28 mouse cellular contexts compared by ENCODE assay signal in the genomic region with DNA sequence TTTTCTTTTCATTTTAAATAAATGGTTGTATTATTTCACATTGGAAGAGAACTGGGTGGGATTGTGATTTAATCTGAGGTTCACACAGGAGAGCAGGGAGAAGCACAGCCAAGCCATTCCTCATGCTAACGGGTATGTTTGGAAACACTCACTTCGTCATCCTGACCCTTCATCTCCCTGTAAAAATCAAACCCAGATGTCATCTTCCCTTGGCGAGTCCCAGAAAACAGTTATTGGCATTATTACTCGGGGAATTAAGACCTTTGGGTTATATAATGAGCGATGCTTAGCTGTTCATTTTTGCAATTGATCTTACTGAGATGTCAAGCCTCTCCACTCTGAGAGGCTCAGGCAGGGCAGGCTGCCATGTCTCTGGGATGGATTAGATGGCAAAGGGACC. TPM values are rescaled to one million over a fixed set of nuclear protein-coding genes. Genes with fewer than 3 reads are reported as not detected.
A peak's percentile ranks its signal among the peaks of the same experiment; 100 is the strongest.
DNase-seq lines count a peak whose midpoint lies in the region; ATAC-seq and TF ChIP-seq lines count a peak whose summit lies in the region.
"Had no signal": no experiment of that assay in that cellular context is flagged by ENCODE, and none has a peak within 500 bp of the region (broad histone marks: within the 10 kb centered on the region; RNA-seq: fewer than 3 reads in every experiment).

No protein-coding gene starts in this region.

- H3K4me1 ChIP-seq in lung, embryonic 14.5 days (ENCODE audit: insufficient read depth) = peaks cover 4% of the 10 kb centered on the region; the same call in 1 of the 2 replicates
- H3K4me1 ChIP-seq in lung, postnatal 0 days (ENCODE audit: insufficient read depth, low read depth, low read length) = no peaks in the 10 kb centered on the region
- no peaks in the 10 kb centered on the region for H3K4me1 ChIP-seq in embryonic facial prominence, embryonic 11.5 days (ENCODE audit: control insufficient read depth, insufficient read depth, low read length)
- 0 out of 2 replicates have a peak, but pooled peaks cover 6% of the 10 kb centered on the region for H3K4me1 ChIP-seq in limb, embryonic 15.5 days
- no peaks in the 10 kb centered on the region for H3K4me1 ChIP-seq in liver, embryonic 12.5 days
- H3K4me1 ChIP-seq: stomach, embryonic 15.5 days had no signal

- H3K4me3 ChIP-seq in lung, embryonic 14.5 days (ENCODE audit: low read depth, low read length) = no peak overlapping the region
- no peak overlapping the region for H3K4me3 ChIP-seq in lung, postnatal 0 days (ENCODE audit: low read depth, low read length)
- H3K4me3 ChIP-seq in embryonic facial prominence, embryonic 11.5 days (ENCODE audit: low read depth, low read length) = no peak overlapping the region
- no peak overlapping the region for H3K4me3 ChIP-seq in limb, embryonic 15.5 days
- no peak overlapping the region for H3K4me3 ChIP-seq in liver, embryonic 12.5 days
- H3K4me3 ChIP-seq: forebrain, embryonic 10.5 days; heart, embryonic 15.5 days; hindbrain, embryonic 13.5 days; left cerebral cortex, adult 2 months; midbrain, embryonic 12.5 days; stomach, embryonic 15.5 days had no signal

- no peaks in the 10 kb centered on the region for H3K27me3 ChIP-seq in lung, embryonic 14.5 days (ENCODE audit: insufficient read depth, low read length)
- H3K27me3 ChIP-seq in lung, postnatal 0 days (replicated peaks; ENCODE audit: insufficient read depth, low read length) = no peaks in the 10 kb centered on the region
- H3K27me3 ChIP-seq in embryonic facial prominence, embryonic 11.5 days (ENCODE audit: control insufficient read depth, insufficient read depth, low read length) = no peaks in the 10 kb centered on the region
- H3K27me3 ChIP-seq in limb, embryonic 15.5 days = no peaks in the 10 kb centered on the region
- no peaks in the 10 kb centered on the region for H3K27me3 ChIP-seq in liver, embryonic 12.5 days (replicated peaks)
- H3K27me3 ChIP-seq: heart, embryonic 15.5 days; hindbrain, embryonic 13.5 days; midbrain, embryonic 12.5 days; Patski; stomach, embryonic 15.5 days had no signal

- peak; percentile 5 for DNase-seq in lung, embryonic 14.5 days
- DNase-seq in lung, postnatal 0 days (ENCODE audit: low spot score) = no peak
- peak; percentile 30 for DNase-seq in adipocyte (ENCODE audit: low spot score)
- peak; percentile 44 for DNase-seq in embryonic facial prominence, embryonic 11.5 days (ENCODE audit: low spot score)
- DNase-seq in layer of hippocampus, adult 9-10 months (ENCODE audit: low spot score) = no peak
- no peak for DNase-seq in thymus, postnatal 0 days (ENCODE audit: low spot score)
- DNase-seq: adrenal gland, adult 8-10 months; cerebellum, adult 2 months; heart, postnatal 36 days; kidney, adult 18-20 months; left cerebral cortex, postnatal 4 days; lung, adult 18-20 months; right cerebral cortex, postnatal 4 days had no signal

- no peak overlapping the region for H3K27ac ChIP-seq in lung, embryonic 14.5 days (ENCODE audit: low read depth)
- H3K27ac ChIP-seq in lung, postnatal 0 days (ENCODE audit: low read length) = no peak overlapping the region
- no peak overlapping the region for H3K27ac ChIP-seq in embryonic facial prominence, embryonic 11.5 days (replicated peaks; ENCODE audit: low read depth, low read length)
- 0 out of 2 replicates have a peak overlapping the region, but pooled peaks have one; percentile 1 for H3K27ac ChIP-seq in limb, embryonic 15.5 days
- H3K27ac ChIP-seq in liver, embryonic 12.5 days = no peak overlapping the region
- H3K27ac ChIP-seq: forebrain, embryonic 10.5 days; heart, embryonic 15.5 days; hindbrain, embryonic 13.5 days; kidney, postnatal 0 days; left cerebral cortex, adult 2 months; midbrain, embryonic 12.5 days; stomach, embryonic 15.5 days had no signal

- no peak for TF ChIP-seq EP300 in lung, postnatal 0 days (IDR thresholded peaks at IDR 0.05)

- no peaks in the 10 kb centered on the region for H3K36me3 ChIP-seq in lung, embryonic 14.5 days (ENCODE audit: insufficient read depth)
- no peaks in the 10 kb centered on the region for H3K36me3 ChIP-seq in lung, postnatal 0 days (ENCODE audit: insufficient read depth, low read length)
- no peaks in the 10 kb centered on the region for H3K36me3 ChIP-seq in embryonic facial prominence, embryonic 11.5 days (replicated peaks; ENCODE audit: control insufficient read depth, insufficient read depth, low read depth, low read length)
- no peaks in the 10 kb centered on the region for H3K36me3 ChIP-seq in limb, embryonic 15.5 days
- no peaks in the 10 kb centered on the region for H3K36me3 ChIP-seq in liver, embryonic 12.5 days
- H3K36me3 ChIP-seq: forebrain, embryonic 10.5 days; heart, embryonic 15.5 days; hindbrain, embryonic 13.5 days; midbrain, embryonic 12.5 days; stomach, embryonic 15.5 days had no signal

- no peaks in the 10 kb centered on the region for H3K9me3 ChIP-seq in lung, embryonic 14.5 days (ENCODE audit: low read depth, low read length)
- no peaks in the 10 kb centered on the region for H3K9me3 ChIP-seq in lung, postnatal 0 days (ENCODE audit: low read length)
- H3K9me3 ChIP-seq in embryonic facial prominence, embryonic 11.5 days (replicated peaks; ENCODE audit: control insufficient read depth, low read length) = no peaks in the 10 kb centered on the region
- no peaks in the 10 kb centered on the region; the same call in 1 of the 2 replicates for H3K9me3 ChIP-seq in limb, embryonic 15.5 days
- no peaks in the 10 kb centered on the region for H3K9me3 ChIP-seq in liver, embryonic 12.5 days (replicated peaks)
- H3K9me3 ChIP-seq: forebrain, embryonic 10.5 days; heart, embryonic 15.5 days; hindbrain, embryonic 13.5 days; midbrain, embryonic 12.5 days; stomach, embryonic 15.5 days had no signal

- WGBS in lung, embryonic 14.5 days = 45% methylated on average over 5 of the region's 5 CpGs
- WGBS in lung, postnatal 0 days = 58% methylated on average over 5 of the region's 5 CpGs
- WGBS in embryonic facial prominence, embryonic 11.5 days = 36% methylated on average over 5 of the region's 5 CpGs
- 37% methylated on average over 5 of the region's 5 CpGs for WGBS in limb, embryonic 15.5 days
- WGBS in liver, embryonic 12.5 days (ENCODE audit: insufficient replicate concordance) = 66% methylated on average over 5 of the region's 5 CpGs

- no peak overlapping the region for H3K9ac ChIP-seq in lung, embryonic 14.5 days
- H3K9ac ChIP-seq in lung, postnatal 0 days (replicated peaks; ENCODE audit: low read depth) = no peak overlapping the region
- H3K9ac ChIP-seq in embryonic facial prominence, embryonic 11.5 days (replicated peaks; ENCODE audit: low read length) = no peak overlapping the region
- no peak overlapping the region for H3K9ac ChIP-seq in limb, embryonic 15.5 days
- no peak overlapping the region for H3K9ac ChIP-seq in liver, embryonic 12.5 days
- H3K9ac ChIP-seq: heart, embryonic 15.5 days; hindbrain, embryonic 13.5 days; midbrain, embryonic 12.5 days; stomach, embryonic 15.5 days had no signal

- TF ChIP-seq CTCF in lung, embryonic 14.5 days (IDR thresholded peaks at IDR 0.05; ENCODE audit: low read depth) = no peak
- no peak for TF ChIP-seq CTCF in lung, postnatal 0 days (IDR thresholded peaks at IDR 0.05)

- ATAC-seq in lung, embryonic 14.5 days (ENCODE audit: insufficient read depth) = no peak
- no peak for ATAC-seq in lung, postnatal 0 days
- ATAC-seq in embryonic facial prominence, embryonic 11.5 days (replicated peaks; ENCODE audit: insufficient number of reproducible peaks, low FRiP score, low TSS enrichment, low read depth) = no peak
- ATAC-seq in limb, embryonic 15.5 days (ENCODE audit: insufficient number of reproducible peaks, low FRiP score, low TSS enrichment, low read depth) = no peak
- no peak for ATAC-seq in liver, embryonic 12.5 days
- ATAC-seq: forebrain, embryonic 16.5 days; inflammation-experienced regulatory T-cells, adult 6 months; Patski had no signal

- H3K4me2 ChIP-seq in lung, embryonic 14.5 days = no peak overlapping the region
- H3K4me2 ChIP-seq in lung, postnatal 0 days (replicated peaks; ENCODE audit: low read depth, low read length) = no peak overlapping the region
- H3K4me2 ChIP-seq in embryonic facial prominence, embryonic 11.5 days (ENCODE audit: low read depth, low read length) = no peak overlapping the region
- H3K4me2 ChIP-seq in limb, embryonic 15.5 days = no peak overlapping the region
- no peak overlapping the region for H3K4me2 ChIP-seq in liver, embryonic 12.5 days
- H3K4me2 ChIP-seq: heart, embryonic 15.5 days; hindbrain, embryonic 13.5 days; liver, embryonic 11.5 days; midbrain, embryonic 12.5 days; stomach, embryonic 15.5 days had no signal

RNA-seq across cellular contexts. Expression of a gene that starts 21.5 kb away (rescaled TPM):
- polyA plus RNA-seq in lung, embryonic 14.5 days (2014; fragmentation: Nextera tagmentation; extraction: Ambion mirVana) = not detected in 2 replicates
- not detected in 2 replicates for polyA plus RNA-seq in lung, postnatal 0 days (2015; fragmentation: Nextera tagmentation; extraction: Ambion mirVana)
- not detected in 2 replicates for polyA plus RNA-seq in embryonic facial prominence, embryonic 11.5 days (2014; fragmentation: Nextera tagmentation; extraction: Ambion mirVana)
- polyA plus RNA-seq in limb, embryonic 15.5 days (2015; fragmentation: Nextera tagmentation; extraction: Ambion mirVana) = 0.17 and 0.29 TPM in 2 replicates
- not detected in 2 replicates for polyA plus RNA-seq in thymus, postnatal 0 days (2015; fragmentation: Nextera tagmentation; extraction: Ambion mirVana)
- not detected in 2 replicates for polyA plus RNA-seq in liver, embryonic 12.5 days (2016; fragmentation: Nextera tagmentation; extraction: Ambion mirVana)
- polyA plus RNA-seq: cerebellum, adult 2 months; forebrain, embryonic 10.5 days; forebrain, embryonic 16.5 days; heart, embryonic 15.5 days; hindbrain, embryonic 13.5 days; inflammation-experienced regulatory T-cells, adult 6 months; kidney, postnatal 0 days; large intestine, adult 2 months; liver, embryonic 11.5 days; midbrain, embryonic 12.5 days; Patski; stomach, embryonic 15.5 days; urinary bladder, adult 2 months had no signal

RNA-seq across cellular contexts. Expression of a gene that starts 46.0 kb away (rescaled TPM):
- polyA plus RNA-seq in lung, embryonic 14.5 days (2014; fragmentation: Nextera tagmentation; extraction: Ambion mirVana) = 16.3 and 17.9 TPM in 2 replicates
- 8.5 and 9.2 TPM in 2 replicates for polyA plus RNA-seq in lung, postnatal 0 days (2015; fragmentation: Nextera tagmentation; extraction: Ambion mirVana)
- 19.3 and 20.2 TPM in 2 replicates for polyA plus RNA-seq in embryonic facial prominence, embryonic 11.5 days (2014; fragmentation: Nextera tagmentation; extraction: Ambion mirVana)
- 26.3 and 26.8 TPM in 2 replicates for polyA plus RNA-seq in limb, embryonic 15.5 days (2015; fragmentation: Nextera tagmentation; extraction: Ambion mirVana)
- polyA plus RNA-seq in thymus, postnatal 0 days (2015; fragmentation: Nextera tagmentation; extraction: Ambion mirVana) = 0.57 and 0.65 TPM in 2 replicates
- polyA plus RNA-seq in liver, embryonic 12.5 days (2016; fragmentation: Nextera tagmentation; extraction: Ambion mirVana) = 0.86 and 1.4 TPM in 2 replicates
- polyA plus RNA-seq: inflammation-experienced regulatory T-cells, adult 6 months had no signal

Comparison
In these comparisons a context has a peak if more than half of its experiments do, and no peak if none do; other contexts are left out.
1. DNase-seq: peak in lung, embryonic 14.5 days (single experiment), adipocyte (single experiment) and embryonic facial prominence, embryonic 11.5 days (single experiment); none in lung, postnatal 0 days (single experiment), layer of hippocampus, adult 9-10 months (single experiment) and thymus, postnatal 0 days (single experiment).